Mouse (Mus musculus) hindbrain, postnatal 0 days (tissue): ENCODE results near the gene Gm17268. TPM values are rescaled to one million over a fixed set of nuclear protein-coding genes. Genes with fewer than 3 reads are reported as not detected.

Experiments used
- ATAC-seq: fragments of 200-750 bp; cut with Nextera tagmentation; 2 replicates; pipeline ENCODE4 v1.8.0; 2017; ENCODE audit warnings: mild to moderate bottlenecking, moderate TSS enrichment, moderate library complexity
- DNase-seq: peaks from one replicate; pipeline ENCODE4 v3.0.0-alpha.2; 2015; ENCODE audit warnings: low spot score
- H3K27ac ChIP-seq: fragments of 300-500 bp; sonication (generic); 2 replicates; pipeline ENCODE4 v1.5.1; 2014; ENCODE audit warnings: mild to moderate bottlenecking
- H3K27me3 ChIP-seq: fragments of 300-500 bp; sonication (generic); 2 replicates; pipeline ENCODE4 v1.6.1; 2014; ENCODE audit warnings: low read length, mixed read lengths; ENCODE audit not compliant: insufficient read depth
- H3K36me3 ChIP-seq: fragments of 300-500 bp; sonication (generic); 2 replicates; pipeline ENCODE4 v1.6.1; 2014; ENCODE audit warnings: low read length, mixed read lengths; ENCODE audit not compliant: insufficient read depth
- H3K4me1 ChIP-seq: fragments of 300-500 bp; sonication (generic); 2 replicates; pipeline ENCODE4 v1.6.1; 2014; ENCODE audit warnings: antibody characterized with exemption, low read length, mixed read lengths; ENCODE audit not compliant: insufficient read depth
- H3K4me2 ChIP-seq: fragments of 300-500 bp; sonication (generic); 2 replicates; pipeline ENCODE4 v1.6.1; 2014; ENCODE audit warnings: low read depth, mild to moderate bottlenecking, low read length, moderate library complexity, mixed read lengths
- H3K4me3 ChIP-seq: fragments of 300-500 bp; sonication (generic); 2 replicates; pipeline ENCODE4 v1.5.1; 2014; ENCODE audit warnings: low read length
- H3K9ac ChIP-seq: fragments of 300-500 bp; sonication (generic); replicated peaks from 2 replicates; pipeline ENCODE4 v1.6.1; 2014; ENCODE audit warnings: mild to moderate bottlenecking, low read length, moderate library complexity, mixed read lengths
- H3K9me3 ChIP-seq: fragments of 300-500 bp; sonication (generic); 2 replicates; pipeline ENCODE4 v1.6.1; 2016; ENCODE audit warnings: low read length, mixed read lengths
- CTCF ChIP-seq: IDR thresholded peaks from 2 replicates; pipeline ENCODE4 v1.5.1; 2016; ENCODE audit warnings: antibody characterized with exemption, control low read depth, low read depth
- WGBS: fragments of 180-500 bp; shearing (Covaris S2); extraction: QIAGEN DNeasy Blood & Tissue Kit; methylation state at CpG from one replicate; pipeline ENCODE4 v1.1.7; 2014; 5-methylcytosine and 5-hydroxymethylcytosine counted together
- polyA plus RNA-seq: library from polyadenylated mRNA; unstranded; fragments of >200 nt; fragmentation: Nextera tagmentation; extraction: Ambion mirVana; gene quantifications from 2 replicates; pipeline ENCODE4 v1.2.1, GENCODE M21; 2015
- total RNA-seq: library from RNA; depleted of rRNA; stranded (reverse); fragments of >200 nt; gene quantifications from 2 replicates; pipeline ENCODE4 v1.2.3, GENCODE M21; 2014

Gm17268 gene
- total and polyA plus RNA-seq, 2 experiments from 2014 or later, result not detected

GRCm38 (mm10) chr11:82019389-82019788 lies 19.0 kb downstream of the Gm17268 start:
- H3K4me3 ChIP-seq, result no peak overlapping the region
- no peak overlapping the region for H3K4me2 ChIP-seq
- no peaks in the 10 kb centered on the region for H3K4me1 ChIP-seq
- H3K36me3 ChIP-seq, result no peaks in the 10 kb centered on the region
- no peak overlapping the region for H3K27ac ChIP-seq
- H3K9ac ChIP-seq, result no peak overlapping the region
- no peaks in the 10 kb centered on the region for H3K27me3 ChIP-seq
- DNase-seq (no peak), ATAC-seq (no peak)
- TF ChIP-seq CTCF, result no peak
- WGBS, result 23% methylated on average over 2 of the region's 2 CpGs
- H3K9me3 ChIP-seq, result no peaks in the 10 kb centered on the region

GRCm38 (mm10) chr11:82016181-82016780 lies 22.1 kb downstream of the Gm17268 start:
- no peak overlapping the region for H3K9ac ChIP-seq
- H3K27me3 ChIP-seq, result no peaks in the 10 kb centered on the region
- H3K4me3 ChIP-seq, result no peak overlapping the region
- WGBS, result 75% methylated on average over 3 of the region's 3 CpGs
- DNase-seq (no peak), ATAC-seq (no peak)
- H3K9me3 ChIP-seq, result no peaks in the 10 kb centered on the region
- no peak overlapping the region for H3K4me2 ChIP-seq
- TF ChIP-seq CTCF, result no peak
- H3K27ac ChIP-seq, result no peak overlapping the region
- H3K36me3 ChIP-seq, result no peaks in the 10 kb centered on the region
- no peaks in the 10 kb centered on the region for H3K4me1 ChIP-seq

GRCm38 (mm10) chr11:82015066-82015465 lies 23.3 kb downstream of the Gm17268 start:
- Histone ChIP-seq H3K4me1 (no peaks in the 10 kb centered on the region), H3K27ac (no peak overlapping the region), H3K9me3 (no peaks in the 10 kb centered on the region), H3K9ac (no peak overlapping the region), H3K36me3 (no peaks in the 10 kb centered on the region), H3K27me3 (no peaks in the 10 kb centered on the region), H3K4me2 (no peak overlapping the region), H3K4me3 (no peak overlapping the region)
- TF ChIP-seq CTCF, result no peak
- ATAC-seq (no peak), DNase-seq (no peak)
- WGBS, result 75% methylated on average over 2 of the region's 2 CpGs

- no peaks in the 10 kb centered on the region for H3K4me1 ChIP-seq
- H3K9ac ChIP-seq, result no peak overlapping the region
- ATAC-seq (no peak), DNase-seq (no peak)
- no peaks in the 10 kb centered on the region for H3K9me3 ChIP-seq
- no peaks in the 10 kb centered on the region for H3K36me3 ChIP-seq
- H3K4me3 ChIP-seq, result no peak overlapping the region
- H3K4me2 ChIP-seq, result no peak overlapping the region
- H3K27ac ChIP-seq, result no peak overlapping the region
- 28% methylated on average over 1 of the region's 1 CpGs for WGBS
- H3K27me3 ChIP-seq, result no peaks in the 10 kb centered on the region
- TF ChIP-seq CTCF, result no peak
These were observed 24.6 kb downstream of the Gm17268 start for GRCm38 (mm10) chr11:82013756-82014155.

GRCm38 (mm10) chr11:82011411-82012193 lies 26.8 kb downstream of the Gm17268 start:
- H3K27ac ChIP-seq, result no peak overlapping the region
- ATAC-seq (no peak), DNase-seq (no peak)
- no peaks in the 10 kb centered on the region for H3K27me3 ChIP-seq
- no peaks in the 10 kb centered on the region for H3K9me3 ChIP-seq
- H3K4me1 ChIP-seq, result no peaks in the 10 kb centered on the region
- 50% methylated on average over 8 of the region's 8 CpGs for WGBS
- TF ChIP-seq CTCF, result no peak
- no peaks in the 10 kb centered on the region for H3K36me3 ChIP-seq
- H3K4me3 ChIP-seq, result no peak overlapping the region
- no peak overlapping the region for H3K4me2 ChIP-seq
- no peak overlapping the region for H3K9ac ChIP-seq

- TF ChIP-seq CTCF, result no peak
These were observed 28.2 kb downstream of the Gm17268 start for GRCm38 (mm10) chr11:82010115-82010514.

GRCm38 (mm10) chr11:82006796-82007423 lies 31.5 kb downstream of the Gm17268 start:
- H3K9me3 ChIP-seq, result no peaks in the 10 kb centered on the region
- ATAC-seq (no peak; the same call in 1 of the 2 replicates), DNase-seq (peak; percentile 30)
- H3K4me3 ChIP-seq, result no peak overlapping the region
- H3K27me3 ChIP-seq, result no peaks in the 10 kb centered on the region
- H3K27ac ChIP-seq, result peak overlapping the region; percentile 27; the same call in 1 of the 2 replicates
- no peak overlapping the region for H3K4me2 ChIP-seq
- WGBS, result 41% methylated on average over 12 of the region's 12 CpGs
- H3K9ac ChIP-seq, result no peak overlapping the region
- H3K4me1 ChIP-seq, result no peaks in the 10 kb centered on the region
- no peak for TF ChIP-seq CTCF
- no peaks in the 10 kb centered on the region for H3K36me3 ChIP-seq

More at GRCm38 (mm10) chr11:82010115-82010514, 28.2 kb downstream of the Gm17268 start:
- DNase-seq (no peak), ATAC-seq (no peak)
- Histone ChIP-seq H3K9ac (no peak overlapping the region), H3K4me1 (no peaks in the 10 kb centered on the region), H3K4me2 (no peak overlapping the region), H3K4me3 (no peak overlapping the region), H3K27ac (no peak overlapping the region), H3K9me3 (no peaks in the 10 kb centered on the region), H3K36me3 (no peaks in the 10 kb centered on the region), H3K27me3 (no peaks in the 10 kb centered on the region)
- WGBS, result 92% methylated on average over 3 of the region's 3 CpGs
